Mouse (Mus musculus) neural tube, embryonic 11.5 days (tissue): Measurements from ENCODE around the gene Slc25a11. TPM values are rescaled to one million over a fixed set of nuclear protein-coding genes. Genes with fewer than 3 reads are reported as not detected.

ENCODE experiments used
- ATAC-seq: fragments of 200-750 bp; cut with Nextera tagmentation; 2 replicates; pipeline ENCODE4 v1.8.0; 2017; ENCODE audit warnings: moderate number of reproducible peaks, mild to moderate bottlenecking, moderate TSS enrichment, moderate library complexity; ENCODE audit not compliant: insufficient read depth, low FRiP score, low TSS enrichment
- DNase-seq: peaks from one replicate; pipeline ENCODE4 v3.0.0-alpha.2; 2015; ENCODE audit warnings: low spot score
- H3K27ac ChIP-seq: fragments of 300-500 bp; sonication (generic); 2 replicates; pipeline ENCODE4 v1.5.1; 2014; ENCODE audit warnings: low read depth, mild to moderate bottlenecking, low read length
- H3K27me3 ChIP-seq: fragments of 300-500 bp; sonication (generic); 2 replicates; pipeline ENCODE4 v1.6.1; 2014; ENCODE audit warnings: mild to moderate bottlenecking, low read length, mixed read lengths; ENCODE audit not compliant: control insufficient read depth, insufficient read depth
- H3K36me3 ChIP-seq: fragments of 300-500 bp; sonication (generic); 2 replicates; pipeline ENCODE4 v1.6.1; 2014; ENCODE audit warnings: mild to moderate bottlenecking, low read length, moderate library complexity, mixed read lengths; ENCODE audit not compliant: control insufficient read depth, insufficient read depth
- H3K4me1 ChIP-seq: fragments of 300-500 bp; sonication (generic); 2 replicates; pipeline ENCODE4 v1.6.1; 2014; ENCODE audit warnings: low read length, mixed read lengths; ENCODE audit not compliant: control insufficient read depth, insufficient read depth
- H3K4me2 ChIP-seq: fragments of 300-500 bp; sonication (generic); 2 replicates; pipeline ENCODE4 v1.6.1; 2014; ENCODE audit warnings: low read depth, mild to moderate bottlenecking, moderate library complexity
- H3K4me3 ChIP-seq: fragments of 300-500 bp; sonication (generic); 2 replicates; pipeline ENCODE4 v1.5.1; 2014; ENCODE audit warnings: low read depth, low read length
- H3K9ac ChIP-seq: fragments of 300-500 bp; sonication (generic); 2 replicates; pipeline ENCODE4 v1.6.1; 2014; ENCODE audit warnings: mild to moderate bottlenecking, low read length
- H3K9me3 ChIP-seq: fragments of 300-500 bp; sonication (generic); 2 replicates; pipeline ENCODE4 v1.6.1; 2016; ENCODE audit warnings: low read length; ENCODE audit not compliant: control insufficient read depth
- WGBS: fragments of 180-500 bp; shearing (Covaris S2); extraction: QIAGEN DNeasy Blood & Tissue Kit; methylation state at CpG from one replicate; pipeline ENCODE4 v1.1.7; 2014; 5-methylcytosine and 5-hydroxymethylcytosine counted together
- polyA plus RNA-seq: library from polyadenylated mRNA; unstranded; fragments of >200 nt; fragmentation: Nextera tagmentation; extraction: Ambion mirVana; gene quantifications from 2 replicates; pipeline ENCODE4 v1.2.1, GENCODE M21; 2014

The Slc25a11 gene
- polyA plus RNA-seq, 1 experiment from 2014 or later, result 142 TPM

GRCm38 (mm10) chr11:70654923-70655570 lies 7.8 kb upstream of the Slc25a11 start:
- Histone ChIP-seq H3K4me1 (peaks cover 24% of the 10 kb centered on the region), H3K4me2 (peak overlapping the region; percentile 86), H3K9me3 (no peaks in the 10 kb centered on the region), H3K27me3 (no peaks in the 10 kb centered on the region), H3K36me3 (peaks cover 10% of the 10 kb centered on the region; the same call in 1 of the 2 replicates), H3K9ac (peak overlapping the region; percentile 98), H3K27ac (peak overlapping the region; percentile 97), H3K4me3 (peak overlapping the region; percentile 100)
- peak; percentile 49 for ATAC-seq
- 0% methylated on average over 47 of the region's 48 CpGs for WGBS
- peak; percentile 90 for DNase-seq

DNA sequence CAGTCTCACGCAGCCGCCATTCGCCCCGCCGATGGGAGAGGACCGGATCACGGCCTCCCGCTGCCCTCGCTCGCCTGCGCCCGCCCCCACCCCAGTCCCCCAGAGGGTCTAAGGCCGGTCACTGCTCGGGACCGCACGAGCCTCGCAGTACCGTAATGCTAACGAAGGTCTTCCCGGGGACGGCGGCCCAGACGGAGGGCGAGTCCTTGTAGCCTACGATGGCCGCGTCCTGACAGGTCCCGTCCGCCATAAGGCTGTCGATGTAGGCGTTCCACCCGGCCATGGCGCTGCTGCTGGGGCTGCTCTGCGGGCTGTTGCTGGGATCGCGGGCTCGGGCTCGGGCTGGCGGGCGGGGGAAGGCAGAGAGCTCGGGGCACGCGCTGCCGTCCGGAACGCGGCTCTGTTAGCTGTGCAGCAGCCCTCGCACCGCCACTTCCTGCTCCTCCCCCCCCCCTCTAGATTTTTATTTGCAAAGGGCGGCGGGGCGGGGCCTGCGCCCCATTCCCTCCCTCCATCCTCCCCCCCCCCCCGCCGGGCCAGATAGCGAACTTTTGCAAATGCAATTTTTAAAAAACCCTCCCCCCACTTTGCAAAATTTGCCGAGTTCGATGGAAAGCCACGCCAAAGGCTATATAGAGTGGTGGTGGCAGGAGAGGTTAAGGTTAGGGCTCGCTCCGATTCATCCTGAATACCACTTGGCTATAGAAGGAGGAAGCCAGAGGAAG lies 7.1 kb upstream of the Slc25a11 start, which contains the start of gene Pfn1:
TSS of gene Pfn1 (minus strand) at position 447 of the 725 bp plus-strand sequence.
- Histone ChIP-seq H3K9ac (peak within 1 kb of the TSS; percentile 98), H3K9me3 (no peaks in the 10 kb centered on the region), H3K4me3 (peak within 1 kb of the TSS; percentile 100), H3K27ac (peak within 1 kb of the TSS; percentile 97), H3K4me2 (peak within 1 kb of the TSS; percentile 86), H3K4me1 (peaks cover 24% of the 10 kb centered on the region), H3K36me3 (peaks cover 13% of the 10 kb centered on the region), H3K27me3 (no peaks in the 10 kb centered on the region)
- DNase-seq (peak; percentile 83), ATAC-seq (peak; percentile 27)
- WGBS, result 0% methylated on average over 49 of the region's 61 CpGs

DNA sequence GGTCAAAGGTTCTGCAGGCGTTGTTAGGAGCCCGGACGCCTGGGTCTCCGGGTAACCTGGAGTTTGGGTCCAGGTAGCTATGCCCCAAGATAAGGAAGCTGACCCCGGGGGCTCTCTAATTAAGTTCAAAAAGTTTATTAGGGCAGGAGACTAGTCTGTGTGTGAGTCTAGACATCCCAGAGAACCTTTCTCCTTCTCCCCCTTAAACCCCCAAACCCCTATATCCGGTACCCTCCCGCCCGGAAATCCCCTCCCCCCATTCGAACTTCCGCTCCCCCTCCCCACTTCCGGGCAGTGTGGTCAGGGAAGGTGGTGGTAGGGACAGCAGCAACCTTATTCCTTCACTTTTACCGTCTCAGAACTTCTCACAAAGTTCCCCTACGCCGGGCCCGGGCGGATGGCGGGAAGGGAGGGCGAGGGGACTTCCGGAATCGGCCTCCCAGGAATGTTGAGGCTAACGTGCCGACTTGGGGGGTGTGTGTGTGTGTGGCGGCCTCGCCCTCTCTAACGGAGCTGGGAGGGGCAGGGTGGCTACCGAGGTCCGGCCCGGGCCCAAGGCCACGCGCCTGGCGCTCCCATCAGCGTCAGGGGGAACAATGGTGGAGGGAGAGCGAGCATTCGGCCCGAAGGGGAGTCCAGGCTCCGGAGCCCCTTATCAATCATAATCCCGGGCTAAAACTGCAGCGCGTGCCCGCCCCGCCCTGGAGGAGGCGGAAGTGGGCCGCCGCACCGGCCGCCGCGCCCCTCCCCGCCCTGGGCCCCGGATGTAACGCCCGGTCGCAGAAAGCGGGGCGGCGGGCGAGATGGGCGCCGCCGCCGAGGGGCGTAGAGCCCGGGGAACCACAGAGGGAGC lies 6.3 kb upstream of the Slc25a11 start:
- 1% methylated on average over 45 of the region's 63 CpGs for WGBS

DNA sequence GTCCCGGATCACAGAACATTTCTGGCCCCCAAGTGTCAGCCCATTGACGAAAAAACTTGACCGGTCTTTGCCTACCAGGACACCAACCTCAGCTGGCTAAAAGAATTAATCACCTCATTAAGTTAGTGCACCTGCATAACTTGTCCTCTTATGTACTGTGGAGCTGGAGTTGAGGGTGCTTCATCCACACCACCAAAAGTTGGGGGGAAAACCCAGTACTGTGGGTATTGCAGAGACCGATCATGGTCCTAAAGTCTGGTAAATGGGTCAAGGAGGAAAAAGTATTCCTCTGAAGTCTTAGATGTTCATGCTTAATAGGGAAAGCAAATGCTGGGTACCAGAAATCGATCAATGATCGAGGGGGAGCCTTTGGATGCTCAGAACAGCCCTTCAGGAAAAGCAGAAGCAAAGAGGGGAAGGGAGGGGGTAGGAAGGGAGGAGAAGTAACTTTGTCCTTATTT lies 5.6 kb upstream of the Slc25a11 start:
- DNase-seq (no peak), ATAC-seq (no peak)
- Histone ChIP-seq H3K9ac (peak overlapping the region; percentile 98), H3K27ac (peak overlapping the region; percentile 97; the same call in 1 of the 2 replicates), H3K27me3 (no peaks in the 10 kb centered on the region), H3K9me3 (no peaks in the 10 kb centered on the region), H3K4me1 (peaks cover 30% of the 10 kb centered on the region), H3K4me2 (peak overlapping the region; percentile 86), H3K4me3 (peak overlapping the region; percentile 100), H3K36me3 (peaks cover 13% of the 10 kb centered on the region)
- 66% methylated on average over 6 of the region's 6 CpGs for WGBS

More for the DNA sequence above, 6.3 kb upstream of the Slc25a11 start:
- Histone ChIP-seq H3K9me3 (no peaks in the 10 kb centered on the region), H3K27ac (peak overlapping the region; percentile 97), H3K4me2 (peak overlapping the region; percentile 86), H3K4me3 (peak overlapping the region; percentile 100), H3K36me3 (peaks cover 13% of the 10 kb centered on the region), H3K4me1 (peaks cover 24% of the 10 kb centered on the region), H3K9ac (peak overlapping the region; percentile 98), H3K27me3 (no peaks in the 10 kb centered on the region)
- ATAC-seq, result peak; percentile 60
- DNase-seq, result peak; percentile 80

DNA sequence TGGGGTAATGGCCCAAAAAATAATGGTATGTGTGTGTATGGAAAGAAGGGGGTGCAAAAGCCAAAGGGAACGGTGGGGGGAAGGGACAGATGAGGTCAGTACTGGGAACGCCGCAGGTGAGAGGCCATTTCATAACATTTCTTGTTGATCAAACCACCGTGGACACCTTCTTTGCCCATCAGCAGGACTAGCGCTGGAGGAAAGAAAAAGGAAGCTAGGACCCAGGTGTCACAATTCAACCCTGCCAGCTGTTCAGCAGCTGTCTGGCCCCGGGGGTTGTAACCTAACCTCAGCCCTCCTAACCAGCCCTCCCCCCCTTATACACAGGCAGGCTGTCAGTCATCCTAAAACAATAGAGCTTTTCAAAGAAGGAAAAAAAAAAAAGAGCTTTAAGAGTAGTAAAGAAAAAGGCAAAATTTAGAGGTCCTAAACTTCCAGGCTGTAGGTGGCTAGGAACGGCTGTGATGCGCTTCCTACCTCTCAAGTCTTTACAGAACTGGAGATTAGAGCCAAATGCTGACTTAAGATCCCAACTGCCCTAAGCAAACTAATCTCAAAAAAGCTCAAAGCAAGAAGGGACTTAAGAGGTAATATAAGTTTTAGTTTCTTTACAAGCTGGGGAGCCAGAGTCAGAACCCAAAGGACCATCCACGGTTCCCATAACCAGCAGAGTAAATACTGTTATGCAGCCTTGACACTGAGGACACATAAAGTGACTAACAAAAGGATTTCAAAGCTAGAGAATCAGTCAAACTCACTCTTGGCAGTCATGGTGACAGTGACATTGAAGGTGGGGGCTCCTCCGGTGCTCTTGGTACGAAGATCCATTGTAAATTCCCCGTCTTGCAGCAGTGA lies 5.0 kb upstream of the Slc25a11 start:
- Histone ChIP-seq H3K4me3 (peak overlapping the region; percentile 100), H3K4me1 (peaks cover 33% of the 10 kb centered on the region), H3K9ac (peak overlapping the region; percentile 98; the same call in 1 of the 2 replicates), H3K36me3 (peaks cover 13% of the 10 kb centered on the region), H3K27me3 (no peaks in the 10 kb centered on the region), H3K4me2 (peak overlapping the region; percentile 86), H3K9me3 (no peaks in the 10 kb centered on the region), H3K27ac (no peak overlapping the region)
- DNase-seq (no peak), ATAC-seq (no peak)
- 70% methylated on average over 12 of the region's 12 CpGs for WGBS

DNA sequence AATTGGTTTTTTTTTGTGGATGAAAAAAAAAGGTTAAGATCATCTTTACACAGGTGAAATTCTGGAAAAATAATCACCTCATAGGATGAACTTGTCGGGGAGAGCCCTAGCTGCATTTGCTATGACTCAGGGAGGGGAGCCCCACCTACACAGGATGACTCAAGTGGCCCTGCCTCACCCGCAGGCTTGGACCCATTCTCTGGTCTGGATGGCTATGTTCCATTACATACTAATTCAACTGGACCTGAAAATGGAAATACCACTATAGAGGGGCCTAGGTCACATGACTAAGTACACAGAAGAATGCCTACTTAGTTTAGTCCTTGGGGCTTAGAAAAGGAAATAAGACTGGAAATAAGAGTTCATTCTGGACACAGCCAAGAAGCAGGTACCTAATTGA lies 4.1 kb upstream of the Slc25a11 start:
- no peaks in the 10 kb centered on the region for H3K9me3 ChIP-seq
- WGBS, result 87% methylated on average over 2 of the region's 2 CpGs
- H3K27ac ChIP-seq, result no peak overlapping the region
- H3K36me3 ChIP-seq, result peaks cover 13% of the 10 kb centered on the region
- DNase-seq, result no peak
- H3K4me2 ChIP-seq, result no peak overlapping the region
- H3K4me3 ChIP-seq, result no peak overlapping the region
- H3K4me1 ChIP-seq, result peaks cover 27% of the 10 kb centered on the region
- ATAC-seq, result no peak
- no peak overlapping the region for H3K9ac ChIP-seq
- H3K27me3 ChIP-seq, result no peaks in the 10 kb centered on the region

- DNase-seq (no peak), ATAC-seq (no peak)
- Histone ChIP-seq H3K27ac (peak overlapping the region; percentile 39; the same call in 1 of the 2 replicates), H3K36me3 (peaks cover 13% of the 10 kb centered on the region), H3K4me3 (no peak overlapping the region; the same call in 1 of the 2 replicates), H3K4me2 (no peak overlapping the region), H3K4me1 (peaks cover 28% of the 10 kb centered on the region), H3K27me3 (no peaks in the 10 kb centered on the region), H3K9ac (no peak overlapping the region), H3K9me3 (no peaks in the 10 kb centered on the region)
- WGBS, result 92% methylated on average over 12 of the region's 12 CpGs
These were observed 3.3 kb upstream of the Slc25a11 start for GRCm38 (mm10) chr11:70650322-70651175.
